Mouse (Mus musculus): Measurements from ENCODE around the gene Otop3.

Otop3 gene

GRCm38 (mm10) chr11:115318245-115319027, 16.1 kb upstream of the Otop3 start:
- no peak for DNase-seq (ENCODE audit: extremely low spot score, low read depth, low spot score)

- DNase-seq (ENCODE audit: extremely low spot score, low read depth, low spot score) = no peak
Measured at GRCm38 (mm10) chr11:115319704-115320383, 14.7 kb upstream of the Otop3 start.

- no peak for DNase-seq (ENCODE audit: extremely low spot score, low read depth, low spot score)
Measured at GRCm38 (mm10) chr11:115321906-115322693, 12.4 kb upstream of the Otop3 start, which contains the start of gene Ush1g. Gene Ush1g (minus strand): TSS chr11:115322041.

DNA sequence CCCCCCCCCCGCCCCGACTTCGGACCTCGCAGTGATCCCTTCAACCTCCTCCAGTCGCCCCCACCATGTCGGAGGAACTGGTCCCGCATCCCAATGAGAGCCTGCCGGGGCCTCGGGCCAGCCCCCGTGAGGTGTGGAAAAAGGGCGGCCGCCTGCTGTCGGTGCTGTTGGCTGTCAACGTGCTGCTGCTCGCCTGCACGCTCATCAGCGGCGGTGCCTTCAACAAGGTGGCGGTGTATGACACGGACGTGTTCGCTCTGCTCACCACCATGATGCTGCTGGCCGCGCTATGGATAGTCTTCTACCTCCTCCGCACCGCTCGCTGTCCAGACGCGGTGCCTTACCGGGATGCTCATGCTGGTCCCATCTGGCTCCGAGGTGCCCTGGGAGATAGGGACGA, 11.2 kb upstream of the Otop3 start:
- no peak for DNase-seq (ENCODE audit: extremely low spot score, low read depth, low spot score)

GRCm38 (mm10) chr11:115326730-115327129, 7.8 kb upstream of the Otop3 start:
- no peak for DNase-seq (ENCODE audit: extremely low spot score, low read depth, low spot score)

- DNase-seq (ENCODE audit: extremely low spot score, low read depth, low spot score) = no peak
Measured at GRCm38 (mm10) chr11:115329339-115329738, 5.2 kb upstream of the Otop3 start.

GRCm38 (mm10) chr11:115335223-115335622, 692 bp downstream of the Otop3 start:
- no peak for DNase-seq (ENCODE audit: extremely low spot score, low read depth, low spot score)

DNA sequence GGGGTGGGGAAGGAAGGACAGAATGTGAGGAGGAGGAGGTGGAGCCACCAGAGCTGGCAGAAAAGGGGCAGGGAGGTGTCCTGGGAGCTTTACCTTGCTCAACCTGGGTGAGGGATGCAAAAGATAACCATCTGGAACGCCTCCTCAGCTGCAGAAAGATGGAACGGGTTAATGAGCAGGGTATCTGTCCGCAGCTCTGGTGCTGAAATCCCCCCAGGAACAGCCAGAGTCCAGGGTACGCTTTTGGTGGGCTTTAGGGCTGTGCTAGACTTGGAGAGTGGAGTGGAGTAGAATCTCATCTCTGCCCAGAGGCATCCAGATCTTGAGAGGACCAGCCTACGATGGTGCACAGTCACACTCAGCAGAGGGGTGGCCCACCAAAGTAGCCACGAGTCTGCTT, 1.6 kb downstream of the Otop3 start:
- no peak for DNase-seq (ENCODE audit: extremely low spot score, low read depth, low spot score)

DNA sequence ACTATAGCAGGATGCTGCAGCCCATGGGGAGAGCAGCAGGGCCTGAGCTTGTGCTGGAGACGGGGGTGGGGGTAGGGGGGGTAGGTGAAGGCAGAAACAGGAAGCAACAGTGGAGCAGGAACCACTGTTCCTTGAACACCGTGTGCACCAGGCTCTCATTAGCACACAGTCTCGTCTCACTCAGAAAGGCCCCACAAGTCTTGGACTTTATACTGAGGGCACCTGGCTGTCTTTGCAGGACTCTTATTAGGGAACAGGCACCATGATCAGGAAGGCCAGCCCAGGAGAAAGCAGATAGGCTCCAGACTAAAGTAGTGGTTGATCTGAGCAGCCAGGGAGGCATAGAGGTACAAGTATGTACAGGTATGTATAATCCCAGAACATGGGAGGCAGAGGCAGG, 2.8 kb downstream of the Otop3 start:
- no peak for DNase-seq (ENCODE audit: extremely low spot score, low read depth, low spot score)

DNA sequence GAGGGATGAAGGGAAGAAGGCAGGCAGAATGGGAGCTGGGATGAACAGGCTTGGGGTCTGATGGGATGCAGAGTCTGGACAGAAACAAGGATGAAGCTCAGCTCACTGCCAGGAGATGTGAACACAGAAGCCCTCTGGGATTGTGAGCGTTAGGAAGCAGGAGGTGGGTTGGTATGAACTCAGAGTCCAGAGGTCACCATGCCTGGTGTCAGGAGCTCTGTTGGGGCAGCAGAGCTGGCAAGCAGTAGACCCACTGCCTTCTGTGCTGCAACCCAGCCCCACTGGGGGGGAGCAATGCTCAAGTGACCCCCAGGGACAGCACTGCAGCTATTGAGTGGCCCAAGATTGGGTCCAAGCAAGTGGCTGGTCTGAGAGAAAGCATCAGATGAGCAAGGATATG, 3.3 kb downstream of the Otop3 start:
- no peak for DNase-seq (ENCODE audit: extremely low spot score, low read depth, low spot score)

- no peak for DNase-seq (ENCODE audit: extremely low spot score, low read depth, low spot score)
Measured at GRCm38 (mm10) chr11:115341246-115341645, 6.7 kb downstream of the Otop3 start.

DNA sequence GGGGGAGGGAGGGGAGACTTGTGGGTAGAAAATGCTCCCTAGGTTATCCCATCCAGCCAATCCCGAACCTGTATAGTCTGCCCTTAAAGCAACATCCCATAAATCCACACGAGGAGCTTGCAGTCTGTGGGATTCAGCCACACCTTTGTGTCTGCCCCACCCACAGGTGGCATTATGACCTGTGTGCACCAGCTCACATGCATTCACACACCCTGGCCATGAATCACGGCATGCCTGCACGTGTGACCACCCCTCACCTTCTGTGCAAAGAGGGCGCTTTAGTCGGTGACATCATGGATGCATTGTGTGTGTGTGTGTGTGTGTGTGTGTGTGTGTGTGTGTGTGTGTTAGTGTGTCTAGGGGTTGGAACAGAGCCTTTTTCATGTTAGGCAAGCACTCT, 7.3 kb downstream of the Otop3 start:
- DNase-seq (ENCODE audit: extremely low spot score, low read depth, low spot score) = no peak

DNA sequence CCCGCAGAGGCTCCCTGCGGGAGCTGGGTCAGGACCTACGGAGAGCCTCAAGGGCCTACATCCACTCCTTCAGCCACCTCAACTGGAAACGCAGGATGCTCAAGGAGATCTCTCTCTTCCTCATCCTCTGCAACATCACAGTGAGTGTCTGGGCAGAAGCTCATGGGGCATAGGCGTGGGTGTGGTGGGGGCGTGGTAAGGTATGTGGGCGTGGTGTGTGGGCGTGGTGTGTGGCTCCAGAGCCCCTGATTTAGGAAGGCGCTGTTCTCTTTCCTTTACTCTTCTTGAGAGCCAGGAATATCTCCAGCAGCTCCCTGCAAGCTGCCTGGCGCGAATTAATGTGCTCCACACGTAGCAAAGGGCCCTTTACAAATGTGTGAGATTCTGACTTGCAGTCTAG, 10.4 kb downstream of the Otop3 start:
- no peak for DNase-seq (ENCODE audit: extremely low spot score, low read depth, low spot score)

DNA sequence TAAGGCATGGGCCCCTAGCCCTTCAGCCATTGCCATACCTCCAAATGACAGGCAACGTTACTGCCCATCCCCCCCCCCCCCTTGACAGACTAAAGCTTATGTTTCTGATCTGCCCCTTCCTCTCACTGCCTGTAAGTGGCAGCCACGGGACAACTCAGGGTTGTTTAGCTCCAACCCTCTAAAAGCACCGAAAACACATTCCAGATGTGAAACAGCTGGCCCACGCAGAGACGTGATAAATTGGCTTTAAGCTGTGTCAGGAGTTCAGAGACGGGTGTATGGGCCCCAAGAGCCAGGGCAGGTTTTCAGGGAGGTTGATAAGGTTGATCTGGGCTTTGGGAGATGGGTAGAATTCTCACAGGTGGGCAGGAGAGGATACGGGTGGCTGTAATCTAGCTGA, 11.0 kb downstream of the Otop3 start:
- DNase-seq (ENCODE audit: extremely low spot score, low read depth, low spot score) = peak; percentile 76

- no peak for DNase-seq (ENCODE audit: extremely low spot score, low read depth, low spot score)
Measured at GRCm38 (mm10) chr11:115348681-115349248, 14.2 kb downstream of the Otop3 start.

- DNase-seq (ENCODE audit: extremely low spot score, low read depth, low spot score) = no peak
Measured at GRCm38 (mm10) chr11:115349976-115350375, 15.4 kb downstream of the Otop3 start.

- DNase-seq (ENCODE audit: extremely low spot score, low read depth, low spot score) = no peak
Measured at GRCm38 (mm10) chr11:115353375-115353774, 18.8 kb downstream of the Otop3 start.

- DNase-seq (ENCODE audit: extremely low spot score, low read depth, low spot score) = peak; percentile 64
Measured at GRCm38 (mm10) chr11:115354183-115354582, 19.7 kb downstream of the Otop3 start.

- no peak for DNase-seq (ENCODE audit: extremely low spot score, low read depth, low spot score)
Measured at GRCm38 (mm10) chr11:115358468-115358867, 23.9 kb downstream of the Otop3 start.

GRCm38 (mm10) chr11:115359293-115359692, 24.8 kb downstream of the Otop3 start:
- no peak for DNase-seq (ENCODE audit: extremely low spot score, low read depth, low spot score)

DNA sequence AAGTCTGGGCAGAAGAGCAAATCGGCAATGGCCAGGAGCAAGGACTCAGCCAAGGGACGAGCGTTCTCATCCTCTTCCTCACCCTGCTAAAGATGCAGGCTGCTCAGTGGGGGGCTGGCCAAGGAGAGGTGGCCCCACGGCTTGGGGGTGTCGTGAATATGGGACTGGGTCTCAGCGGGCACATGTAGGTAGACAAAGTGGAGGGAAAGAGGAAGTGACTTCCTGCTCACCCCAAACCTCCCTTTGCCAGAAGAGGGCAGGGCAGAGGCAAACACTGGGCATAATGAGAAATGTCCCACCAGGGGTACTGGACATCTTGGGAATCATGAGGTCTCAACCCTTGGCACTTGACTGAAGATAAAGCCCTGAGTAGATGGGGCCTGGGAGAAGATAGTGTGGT, 25.2 kb downstream of the Otop3 start:
- no peak for DNase-seq (ENCODE audit: extremely low spot score, low read depth, low spot score)

Measured in hindlimb bud, embryonic 11.5 days (tissue).